Mouse (Mus musculus): ENCODE data around the gene Notch3. TPM values are rescaled to one million over a fixed set of nuclear protein-coding genes. Genes with fewer than 3 reads are reported as not detected.

Notch3 gene
- polyA plus RNA-seq, 1 experiment from 2014 or later: 5.5 TPM

DNA sequence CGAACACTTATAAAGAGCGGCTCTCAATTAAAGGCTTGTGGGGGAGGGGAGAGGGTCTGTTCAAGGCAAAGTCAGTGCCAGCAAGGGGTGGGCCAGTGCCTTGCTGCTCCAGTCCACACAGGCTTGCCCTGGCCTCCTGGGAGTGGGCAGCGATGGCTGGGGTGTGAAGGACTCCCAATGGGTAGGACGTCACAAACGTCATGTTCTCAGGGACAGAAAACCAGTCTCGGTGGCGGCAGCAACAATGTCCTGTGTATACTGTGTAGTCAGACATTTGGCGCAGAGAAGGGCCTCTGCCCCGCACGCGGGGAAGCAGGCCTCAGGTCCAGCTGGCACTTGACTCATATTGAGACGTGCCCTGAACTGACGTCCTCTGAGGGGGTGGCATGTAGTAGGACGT is 30.5 kb upstream of the Notch3 start:
- Histone ChIP-seq H3K4me3 (replicated peaks; ENCODE audit: low read length) (no peak overlapping the region), H3K27ac (ENCODE audit: low read length) (no peak overlapping the region), H3K36me3 (ENCODE audit: control insufficient read depth, insufficient read depth) (peaks cover 42% of the 10 kb centered on the region), H3K4me1 (replicated peaks; ENCODE audit: control insufficient read depth, insufficient read depth, low read length) (no peaks in the 10 kb centered on the region), H3K27me3 (replicated peaks; ENCODE audit: control insufficient read depth, insufficient read depth, low read length) (no peaks in the 10 kb centered on the region), H3K4me2 (ENCODE audit: low read length) (no peak overlapping the region), H3K9ac (replicated peaks; ENCODE audit: low read depth, low read length) (no peak overlapping the region), H3K9me3 (ENCODE audit: control insufficient read depth, low read length) (no peaks in the 10 kb centered on the region)
- no peak for ATAC-seq
- 78% methylated on average over 14 of the region's 14 CpGs for WGBS

DNA sequence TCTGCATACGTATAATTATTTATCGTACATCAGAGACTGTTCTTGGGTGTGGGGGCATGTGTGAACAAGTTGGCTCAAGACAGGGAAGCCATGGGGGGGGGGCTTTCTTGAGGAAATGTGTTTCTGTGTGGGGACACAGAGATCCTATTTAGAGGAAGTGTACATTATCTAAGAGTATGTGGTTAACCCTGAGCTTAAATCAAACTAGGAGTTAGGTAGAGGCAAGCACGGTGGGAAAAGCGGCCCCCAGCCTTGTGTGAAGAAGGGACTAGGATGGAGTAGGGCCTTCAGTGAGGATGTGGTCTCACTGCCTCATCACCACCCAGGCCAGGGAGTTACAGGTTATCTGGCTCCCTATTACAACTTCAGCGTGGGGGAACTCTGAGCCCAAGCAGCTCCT is 29.1 kb upstream of the Notch3 start:
- Histone ChIP-seq H3K36me3 (ENCODE audit: control insufficient read depth, insufficient read depth) (peaks cover 31% of the 10 kb centered on the region), H3K9ac (replicated peaks; ENCODE audit: low read depth, low read length) (no peak overlapping the region), H3K9me3 (ENCODE audit: control insufficient read depth, low read length) (no peaks in the 10 kb centered on the region), H3K27ac (ENCODE audit: low read length) (no peak overlapping the region), H3K4me2 (ENCODE audit: low read length) (no peak overlapping the region), H3K27me3 (replicated peaks; ENCODE audit: control insufficient read depth, insufficient read depth, low read length) (no peaks in the 10 kb centered on the region), H3K4me3 (replicated peaks; ENCODE audit: low read length) (no peak overlapping the region), H3K4me1 (replicated peaks; ENCODE audit: control insufficient read depth, insufficient read depth, low read length) (no peaks in the 10 kb centered on the region)
- 92% methylated on average over 5 of the region's 5 CpGs for WGBS
- ATAC-seq: no peak

- no peak overlapping the region for H3K4me2 ChIP-seq (ENCODE audit: low read length)
- no peak overlapping the region for H3K27ac ChIP-seq (ENCODE audit: low read length)
- no peaks in the 10 kb centered on the region for H3K9me3 ChIP-seq (ENCODE audit: control insufficient read depth, low read length)
- peaks cover 11% of the 10 kb centered on the region for H3K36me3 ChIP-seq (ENCODE audit: control insufficient read depth, insufficient read depth)
- no peak overlapping the region for H3K4me3 ChIP-seq (replicated peaks; ENCODE audit: low read length)
- peaks cover 7% of the 10 kb centered on the region; the same call in 1 of the 2 replicates for H3K27me3 ChIP-seq (replicated peaks; ENCODE audit: control insufficient read depth, insufficient read depth, low read length)
- peaks cover 10% of the 10 kb centered on the region for H3K4me1 ChIP-seq (replicated peaks; ENCODE audit: control insufficient read depth, insufficient read depth, low read length)
- WGBS: 84% methylated on average over 5 of the region's 5 CpGs
- ATAC-seq: no peak
- no peak overlapping the region for H3K9ac ChIP-seq (replicated peaks; ENCODE audit: low read depth, low read length)
These were observed 26.4 kb upstream of the Notch3 start for GRCm38 (mm10) chr17:32193010-32193409.

DNA sequence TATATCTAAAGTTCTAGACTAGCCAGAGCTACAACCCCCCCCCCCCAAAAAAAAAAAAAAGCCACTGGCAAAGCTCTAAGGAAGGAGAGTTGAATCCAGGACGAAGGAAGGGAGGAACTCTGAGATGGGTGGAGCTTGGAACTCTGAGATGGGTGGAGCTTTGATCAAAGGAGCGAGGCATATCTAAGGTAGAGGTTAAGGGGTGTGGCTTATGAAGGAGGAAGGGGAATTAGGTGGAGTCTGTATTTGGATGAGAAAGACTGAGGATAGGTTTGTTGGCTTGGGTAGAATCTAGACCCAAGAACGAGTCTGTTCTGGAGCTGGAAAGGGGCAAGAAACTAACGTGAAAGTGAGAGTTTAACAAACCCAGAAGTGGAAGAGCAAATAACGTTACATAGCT is 23.2 kb upstream of the Notch3 start:
- no peaks in the 10 kb centered on the region for H3K9me3 ChIP-seq (ENCODE audit: control insufficient read depth, low read length)
- no peak overlapping the region for H3K4me3 ChIP-seq (replicated peaks; ENCODE audit: low read length)
- no peak overlapping the region for H3K9ac ChIP-seq (replicated peaks; ENCODE audit: low read depth, low read length)
- peaks cover 7% of the 10 kb centered on the region; the same call in 1 of the 2 replicates for H3K27me3 ChIP-seq (replicated peaks; ENCODE audit: control insufficient read depth, insufficient read depth, low read length)
- no peak for ATAC-seq
- no peaks in the 10 kb centered on the region for H3K36me3 ChIP-seq (ENCODE audit: control insufficient read depth, insufficient read depth)
- 17% methylated on average over 5 of the region's 5 CpGs for WGBS
- H3K4me2 ChIP-seq (ENCODE audit: low read length): peak overlapping the region; percentile 80; the same call in 1 of the 2 replicates
- H3K27ac ChIP-seq (ENCODE audit: low read length): no peak overlapping the region
- H3K4me1 ChIP-seq (replicated peaks; ENCODE audit: control insufficient read depth, insufficient read depth, low read length): peaks cover 10% of the 10 kb centered on the region

- no peaks in the 10 kb centered on the region for H3K9me3 ChIP-seq (ENCODE audit: control insufficient read depth, low read length)
- ATAC-seq: peak; percentile 63
- peaks cover 10% of the 10 kb centered on the region for H3K4me1 ChIP-seq (replicated peaks; ENCODE audit: control insufficient read depth, insufficient read depth, low read length)
- peaks cover 7% of the 10 kb centered on the region; the same call in 1 of the 2 replicates for H3K27me3 ChIP-seq (replicated peaks; ENCODE audit: control insufficient read depth, insufficient read depth, low read length)
- H3K36me3 ChIP-seq (ENCODE audit: control insufficient read depth, insufficient read depth): no peaks in the 10 kb centered on the region
- H3K9ac ChIP-seq (replicated peaks; ENCODE audit: low read depth, low read length): peak within 1 kb of the TSS; percentile 58
- peak within 1 kb of the TSS; percentile 80 for H3K4me2 ChIP-seq (ENCODE audit: low read length)
- H3K27ac ChIP-seq (ENCODE audit: low read length): no peak within 1 kb of the TSS
- peak within 1 kb of the TSS; percentile 39 for H3K4me3 ChIP-seq (replicated peaks; ENCODE audit: low read length)
- WGBS: 5% methylated on average over 42 of the region's 42 CpGs
These were observed 22.4 kb upstream of the Notch3 start, which contains the start of gene Ephx3 for GRCm38 (mm10) chr17:32188863-32189636. Gene Ephx3, minus strand, starts transcription at chr17:32189549.

DNA sequence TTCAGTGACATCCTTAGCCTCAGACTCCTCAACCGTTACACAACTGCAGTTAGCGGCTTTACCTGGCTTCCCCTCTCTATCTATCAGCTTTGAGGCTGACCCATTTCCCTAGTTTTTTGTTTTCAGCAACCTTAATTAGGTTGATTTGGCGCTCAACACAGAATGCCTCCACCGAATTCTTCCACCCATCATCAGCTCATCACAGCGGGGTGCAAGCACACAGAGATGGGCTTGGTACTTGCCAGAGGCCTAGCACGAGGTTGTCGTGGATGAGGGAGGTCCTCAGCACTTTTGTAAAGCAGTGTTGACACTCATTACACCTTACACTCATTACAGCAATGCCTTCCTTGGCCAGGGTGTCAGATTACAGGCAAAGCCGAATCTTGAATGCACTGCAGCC is 16.4 kb upstream of the Notch3 start:
- WGBS: 9% methylated on average over 8 of the region's 8 CpGs
- no peaks in the 10 kb centered on the region for H3K36me3 ChIP-seq (ENCODE audit: control insufficient read depth, insufficient read depth)
- no peak overlapping the region for H3K27ac ChIP-seq (ENCODE audit: low read length)
- no peak overlapping the region for H3K9ac ChIP-seq (replicated peaks; ENCODE audit: low read depth, low read length)
- H3K4me2 ChIP-seq (ENCODE audit: low read length): no peak overlapping the region
- H3K4me1 ChIP-seq (replicated peaks; ENCODE audit: control insufficient read depth, insufficient read depth, low read length): peaks cover 12% of the 10 kb centered on the region
- H3K9me3 ChIP-seq (ENCODE audit: control insufficient read depth, low read length): no peaks in the 10 kb centered on the region
- ATAC-seq: no peak
- H3K4me3 ChIP-seq (replicated peaks; ENCODE audit: low read length): no peak overlapping the region
- no peaks in the 10 kb centered on the region for H3K27me3 ChIP-seq (replicated peaks; ENCODE audit: control insufficient read depth, insufficient read depth, low read length)

GRCm38 (mm10) chr17:32179621-32180491 is 13.2 kb upstream of the Notch3 start:
- 33% methylated on average over 11 of the region's 11 CpGs for WGBS

GRCm38 (mm10) chr17:32176919-32177318 is 10.3 kb upstream of the Notch3 start:
- H3K4me2 ChIP-seq (ENCODE audit: low read length): no peak overlapping the region
- H3K4me1 ChIP-seq (replicated peaks; ENCODE audit: control insufficient read depth, insufficient read depth, low read length): peaks cover 12% of the 10 kb centered on the region
- H3K9me3 ChIP-seq (ENCODE audit: control insufficient read depth, low read length): no peaks in the 10 kb centered on the region
- ATAC-seq: no peak
- no peaks in the 10 kb centered on the region for H3K36me3 ChIP-seq (ENCODE audit: control insufficient read depth, insufficient read depth)
- H3K27ac ChIP-seq (ENCODE audit: low read length): no peak overlapping the region
- H3K27me3 ChIP-seq (replicated peaks; ENCODE audit: control insufficient read depth, insufficient read depth, low read length): no peaks in the 10 kb centered on the region
- H3K9ac ChIP-seq (replicated peaks; ENCODE audit: low read depth, low read length): no peak overlapping the region
- H3K4me3 ChIP-seq (replicated peaks; ENCODE audit: low read length): no peak overlapping the region
- 92% methylated on average over 4 of the region's 4 CpGs for WGBS

More at GRCm38 (mm10) chr17:32179621-32180491, 13.2 kb upstream of the Notch3 start:
- H3K4me3 ChIP-seq (replicated peaks; ENCODE audit: low read length): no peak overlapping the region
- ATAC-seq: peak; percentile 55
- no peak overlapping the region for H3K4me2 ChIP-seq (ENCODE audit: low read length)
- peak overlapping the region; percentile 34; the same call in 1 of the 2 replicates for H3K27ac ChIP-seq (ENCODE audit: low read length)
- no peaks in the 10 kb centered on the region for H3K27me3 ChIP-seq (replicated peaks; ENCODE audit: control insufficient read depth, insufficient read depth, low read length)
- no peaks in the 10 kb centered on the region for H3K36me3 ChIP-seq (ENCODE audit: control insufficient read depth, insufficient read depth)
- H3K9ac ChIP-seq (replicated peaks; ENCODE audit: low read depth, low read length): no peak overlapping the region
- peaks cover 12% of the 10 kb centered on the region for H3K4me1 ChIP-seq (replicated peaks; ENCODE audit: control insufficient read depth, insufficient read depth, low read length)
- no peaks in the 10 kb centered on the region for H3K9me3 ChIP-seq (ENCODE audit: control insufficient read depth, low read length)

DNA sequence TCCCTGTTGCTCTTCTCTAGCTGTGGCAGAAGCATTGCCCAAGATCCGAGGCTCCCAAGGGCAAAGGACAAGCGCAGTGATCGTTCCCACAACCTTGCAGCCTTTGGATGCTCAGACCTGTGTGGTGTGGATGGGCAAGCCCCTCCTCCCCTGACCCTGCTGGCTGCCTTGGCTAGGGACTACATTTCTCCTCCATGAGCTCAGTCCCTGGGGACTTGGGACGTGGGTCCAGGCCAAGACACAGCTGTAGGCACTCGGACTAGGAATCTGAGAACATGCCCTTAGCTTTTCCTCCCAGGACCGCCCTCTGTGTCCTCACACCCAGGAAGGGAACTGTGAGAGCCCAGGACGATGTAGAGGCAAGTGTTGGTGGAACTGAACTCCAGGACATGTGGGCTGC is 6.5 kb upstream of the Notch3 start:
- H3K27me3 ChIP-seq (replicated peaks; ENCODE audit: control insufficient read depth, insufficient read depth, low read length): no peaks in the 10 kb centered on the region
- no peak overlapping the region for H3K4me3 ChIP-seq (replicated peaks; ENCODE audit: low read length)
- no peak for ATAC-seq
- H3K4me2 ChIP-seq (ENCODE audit: low read length): no peak overlapping the region
- no peaks in the 10 kb centered on the region for H3K36me3 ChIP-seq (ENCODE audit: control insufficient read depth, insufficient read depth)
- H3K9ac ChIP-seq (replicated peaks; ENCODE audit: low read depth, low read length): no peak overlapping the region
- 65% methylated on average over 7 of the region's 7 CpGs for WGBS
- no peaks in the 10 kb centered on the region for H3K4me1 ChIP-seq (replicated peaks; ENCODE audit: control insufficient read depth, insufficient read depth, low read length)
- H3K27ac ChIP-seq (ENCODE audit: low read length): no peak overlapping the region
- H3K9me3 ChIP-seq (ENCODE audit: control insufficient read depth, low read length): no peaks in the 10 kb centered on the region
